Mouse (Mus musculus): ENCODE data around the gene Celsr1.

DNA sequence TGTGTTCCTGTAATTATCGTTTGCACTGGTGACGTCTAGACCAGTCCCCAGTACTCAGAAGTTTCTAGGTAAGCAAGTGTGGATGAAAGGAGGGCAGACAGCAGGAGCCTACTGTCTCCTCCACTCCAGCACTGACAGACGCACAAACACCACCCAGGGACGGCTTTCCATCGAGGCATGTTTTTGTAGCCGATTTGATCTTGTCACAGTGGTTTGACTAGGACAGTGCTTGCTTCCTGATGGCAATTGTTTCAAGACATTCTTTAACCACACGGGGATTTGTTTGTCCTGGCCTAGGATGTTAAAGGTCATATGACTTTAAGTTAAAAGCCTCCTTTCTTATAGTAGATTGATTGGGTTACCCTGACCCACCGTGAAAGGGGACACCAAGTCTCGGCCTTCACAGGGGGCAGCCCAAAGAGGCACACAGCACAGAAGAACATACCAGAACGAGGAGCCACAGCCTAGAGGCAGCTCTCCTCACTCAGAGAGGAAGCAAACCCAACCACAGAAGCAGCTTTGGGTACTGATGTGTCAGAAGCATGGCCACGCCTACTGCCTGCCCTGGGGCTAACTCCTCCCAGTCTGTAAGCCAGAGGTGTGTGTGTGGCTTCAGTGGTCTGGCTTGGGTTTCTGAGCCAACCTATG, 51.7 kb downstream of the Celsr1 start:
- TF ChIP-seq CTCF (IDR thresholded peaks at IDR 0.05; ENCODE audit: borderline replicate concordance, control insufficient read depth, extremely low read depth, insufficient read depth, low read length, poor library complexity): no peak
- TF ChIP-seq POLR2A (IDR thresholded peaks at IDR 0.05; ENCODE audit: control insufficient read depth, extremely low read depth, insufficient read depth, low read length, poor library complexity): peak; percentile 62
